Mouse (Mus musculus) E14TG2a.4 (cell line): Measurements from ENCODE around the gene Gpsm2.

Source experiments
- CTCF ChIP-seq: conservative IDR thresholded peaks from 2 replicates; pipeline ENCODE4 v1.5.1; 2014; ENCODE audit warnings: low read length
- NANOG ChIP-seq: IDR thresholded peaks from 2 replicates; pipeline ENCODE4 v1.6.1; 2014; ENCODE audit warnings: borderline replicate concordance, low read length, mixed read lengths
- POU5F1 ChIP-seq: IDR thresholded peaks from 2 replicates; pipeline ENCODE4 v1.6.1; 2014; ENCODE audit warnings: low read length, borderline replicate concordance

GRCm38 (mm10) chr3:108719761-108720160 is 2.3 kb downstream of the Gpsm2 start:
- TF ChIP-seq CTCF (no peak), NANOG (no peak), POU5F1 (no peak)
